Mouse (Mus musculus) MEL (cell line): ENCODE measurements around the gene Pip5k1c.

Experiments used
- CTCF ChIP-seq, 3 experiments: IDR thresholded peaks in 2 of 3; conservative IDR thresholded peaks in 1 of 3; 2 replicates each; pipeline ENCODE4 v1.5.1; 2011 to 2012; ENCODE audit warnings: low read length in 3 of 3, low read depth in 2 of 3, mild to moderate bottlenecking in 2 of 3, improper control_type of control experiment in 1 of 3, inconsistent platforms in 1 of 3, mixed read lengths in 1 of 3, moderate library complexity in 1 of 3; ENCODE audit not compliant: control insufficient read depth in 1 of 3, insufficient read depth in 1 of 3, poor library complexity in 1 of 3, severe bottlenecking in 1 of 3
- MAX ChIP-seq: IDR thresholded peaks from 2 replicates; pipeline ENCODE4 v1.6.1; 2011; ENCODE audit warnings: low read length, improper control_type of control experiment
- RAD21 ChIP-seq: IDR thresholded peaks from 2 replicates; pipeline ENCODE4 v1.6.1; 2011; ENCODE audit warnings: mild to moderate bottlenecking, low read depth, low read length, improper control_type of control experiment
- ZNF384 ChIP-seq: IDR thresholded peaks from 2 replicates; pipeline ENCODE4 v1.6.1; 2012; ENCODE audit warnings: low read depth, mild to moderate bottlenecking, inconsistent platforms, low read length, improper control_type of control experiment

- no peak for TF ChIP-seq MAX
- TF ChIP-seq RAD21 = no peak
- TF ChIP-seq CTCF (IDR thresholded peaks at IDR 0.05 in 2 of 3, conservative IDR thresholded peaks at IDR 0.05 in 1 of 3; ENCODE audit: control insufficient read depth in 1 of 3, insufficient read depth in 1 of 3, low read depth in 2 of 3, low read length in 3 of 3, poor library complexity in 1 of 3, severe bottlenecking in 1 of 3) = no peak
- no peak for TF ChIP-seq ZNF384
Measured at GRCm38 (mm10) chr10:81314201-81314600, 21.4 kb downstream of the Pip5k1c start.
